In genomic region chr8:106682971-106683668, GRCm38 (mm10) we compare ENCODE assay signal across 8 mouse cellular contexts. TPM values are rescaled to one million over a fixed set of nuclear protein-coding genes. Genes with fewer than 3 reads are reported as not detected.
DNase-seq lines count a peak whose midpoint lies in the region; ATAC-seq and TF ChIP-seq lines count a peak whose summit lies in the region.

TSS of gene Tango6 (plus strand) at chr8:106683068.

- peak within 1 kb of the TSS; percentile 83 for H3K4me3 ChIP-seq in ES-Bruce4 (ENCODE audit: low read depth, low read length)
- H3K4me3 ChIP-seq in forebrain, embryonic 14.5 days (ENCODE audit: low read depth, low read length), result peak within 1 kb of the TSS; percentile 64
- H3K4me3 ChIP-seq in lung, adult 2 months (replicated peaks; ENCODE audit: extremely low read depth, low read depth, low read length), result peak within 1 kb of the TSS; percentile 80

- intact Hi-C loops in heart, postnatal 14 days (cut with DNase I), result no loop called here

- TF ChIP-seq POLR2A in ES-Bruce4 (IDR thresholded peaks at IDR 0.05; ENCODE audit: insufficient read depth, low read length), result peak; percentile 93
- peak; percentile 82 for TF ChIP-seq POLR2A in lung, adult 2 months (IDR thresholded peaks at IDR 0.05; ENCODE audit: borderline replicate concordance, extremely low read depth, low read depth, low read length)

- peak within 1 kb of the TSS; percentile 15; the same call in 1 of the 2 replicates for H3K27ac ChIP-seq in ES-Bruce4 (ENCODE audit: insufficient read depth, low read length)
- H3K27ac ChIP-seq in forebrain, embryonic 14.5 days (ENCODE audit: low read depth, low read length), result peak within 1 kb of the TSS; percentile 87

- H3K4me1 ChIP-seq in ES-Bruce4 (ENCODE audit: control insufficient read depth, insufficient read depth, low read length), result no peaks in the 10 kb centered on the region
- no peaks in the 10 kb centered on the region for H3K4me1 ChIP-seq in forebrain, embryonic 14.5 days (ENCODE audit: control insufficient read depth, insufficient read depth, low read length)
- no peaks in the 10 kb centered on the region for H3K4me1 ChIP-seq in lung, adult 2 months (ENCODE audit: control insufficient read depth, insufficient read depth, low read length)

- no peaks in the 10 kb centered on the region for H3K27me3 ChIP-seq in ES-Bruce4 (ENCODE audit: control insufficient read depth, insufficient read depth, low read length, poor library complexity, severe bottlenecking)
- H3K27me3 ChIP-seq in forebrain, embryonic 14.5 days (replicated peaks; ENCODE audit: control insufficient read depth, insufficient read depth, low read length), result no peaks in the 10 kb centered on the region

- no peaks in the 10 kb centered on the region for H3K36me3 ChIP-seq in ES-Bruce4 (ENCODE audit: control insufficient read depth, insufficient read depth, low read length, poor library complexity, severe bottlenecking)
- no peaks in the 10 kb centered on the region for H3K36me3 ChIP-seq in forebrain, embryonic 14.5 days (ENCODE audit: control insufficient read depth, insufficient read depth, low read length)

- ATAC-seq in cerebellum, adult (ENCODE audit: insufficient number of reproducible peaks, low FRiP score, low TSS enrichment), result peak; percentile 93
- peak; percentile 97 for ATAC-seq in forebrain, embryonic 14.5 days
- ATAC-seq in neutrophil, adult 5-6 weeks (ENCODE audit: extremely low read depth, insufficient number of reproducible peaks, low FRiP score, poor library complexity, severe bottlenecking), result peak; percentile 90

- DNase-seq in forebrain, embryonic 14.5 days (ENCODE audit: low spot score), result peak; percentile 91
- DNase-seq in heart, postnatal 14 days, result peak; percentile 91 to 94
- DNase-seq in layer of hippocampus, adult 18-20 months (ENCODE audit: low spot score in 2 of 2), result peak; percentile 86 to 91
- peak; percentile 91 for DNase-seq in lung, adult 2 months
- DNase-seq in thymus, adult 18-20 months, result peak; percentile 77 to 79

- peak within 1 kb of the TSS; percentile 53 for H3K4me2 ChIP-seq in forebrain, embryonic 14.5 days (ENCODE audit: low read length)

- no peak for TF ChIP-seq EP300 in ES-Bruce4 (IDR thresholded peaks at IDR 0.05; ENCODE audit: insufficient read depth, low read depth, low read length)

- peaks cover 5% of the 10 kb centered on the region; the same call in 1 of the 2 replicates for H3K9me3 ChIP-seq in ES-Bruce4 (replicated peaks; ENCODE audit: control insufficient read depth, insufficient read depth, low read length, poor library complexity, severe bottlenecking)
- no peaks in the 10 kb centered on the region for H3K9me3 ChIP-seq in forebrain, embryonic 14.5 days (replicated peaks; ENCODE audit: control insufficient read depth, low read length)

- TF ChIP-seq CTCF in ES-Bruce4 (IDR thresholded peaks at IDR 0.05; ENCODE audit: low read depth, low read length), result peak; percentile 64
- peak; percentile 87 for TF ChIP-seq CTCF in lung, adult 2 months (IDR thresholded peaks at IDR 0.05; ENCODE audit: insufficient read depth, low read length)

- H3K9ac ChIP-seq in ES-Bruce4 (ENCODE audit: low read depth, poor library complexity, severe bottlenecking), result peak within 1 kb of the TSS; percentile 95
- peak within 1 kb of the TSS; percentile 81 for H3K9ac ChIP-seq in forebrain, embryonic 14.5 days (ENCODE audit: low read length)

- under 1% methylated on average over 49 of the region's 50 CpGs for WGBS in forebrain, embryonic 14.5 days
- WGBS in lung, adult 2 months, result under 1% methylated on average over 50 of the region's 50 CpGs

RNA-seq across cellular contexts. Expression of gene Tango6, which starts in this region (rescaled TPM):
- polyA plus RNA-seq in ES-Bruce4 (2011; ENCODE audit: insufficient read depth, insufficient read length, low read depth, missing spikeins), result 12.5 and 14.1 TPM in 2 replicates
- 2.4 and 4.4 TPM in 2 replicates for polyA plus RNA-seq in forebrain, embryonic 14.5 days (2014; fragmentation: Nextera tagmentation; extraction: Ambion mirVana)
- total RNA-seq in heart, postnatal 14 days (2021), result 1 to 10 TPM; 8.8 to 9.5 TPM
- 1 to 10 TPM; 6.6 to 6.7 TPM for total RNA-seq in layer of hippocampus, adult 18-20 months (2021)
- 4.3 and 5.9 TPM in 2 replicates for polyA plus RNA-seq in lung, adult 2 months (2012; rRNA removed)
- 11.9 and 12.9 TPM in 2 replicates for total RNA-seq in neutrophil, adult 5-6 weeks (2017)

Comparison
In these comparisons a context has a peak if more than half of its experiments do, and no peak if none do; other contexts are left out.
1. Peak in every context shown above with its lines: DNase-seq, ATAC-seq, H3K4me3 ChIP-seq and H3K27ac ChIP-seq.